13 mouse cellular contexts compared by ENCODE assay signal in genomic region chr3:37728112-37729100, GRCm38 (mm10). TPM values are rescaled to one million over a fixed set of nuclear protein-coding genes. Genes with fewer than 3 reads are reported as not detected.
DNase-seq lines count a peak whose midpoint lies in the region; ATAC-seq lines count a peak whose summit lies in the region.
"Had no signal": no experiment of that assay in that cellular context is flagged by ENCODE, and none has a peak within 500 bp of the region (broad histone marks: within the 10 kb centered on the region; RNA-seq: fewer than 3 reads in every experiment).

No protein-coding gene starts in this region.

- H3K9ac ChIP-seq in embryonic facial prominence, embryonic 15.5 days = no peak overlapping the region
- H3K9ac ChIP-seq: midbrain, embryonic 12.5 days had no signal

- no peaks in the 10 kb centered on the region for H3K9me3 ChIP-seq in embryonic facial prominence, embryonic 15.5 days (replicated peaks)
- H3K9me3 ChIP-seq: midbrain, embryonic 12.5 days had no signal

- no peaks in the 10 kb centered on the region for H3K36me3 ChIP-seq in embryonic facial prominence, embryonic 15.5 days
- H3K36me3 ChIP-seq: midbrain, embryonic 12.5 days had no signal

- H3K4me3 ChIP-seq in embryonic facial prominence, embryonic 15.5 days (replicated peaks) = no peak overlapping the region
- H3K4me3 ChIP-seq: midbrain, embryonic 12.5 days had no signal

- H3K4me1 ChIP-seq in embryonic facial prominence, embryonic 15.5 days = peaks cover 34% of the 10 kb centered on the region

- DNase-seq in heart, adult 18-20 months = peak; percentile 62 to 66
- DNase-seq in heart, postnatal 25 days (ENCODE audit: low spot score) = no peak
- DNase-seq in 3T3-L1 (ENCODE audit: low read depth, low spot score) = peak; percentile 32
- peak; percentile 29 for DNase-seq in kidney, postnatal 10 days
- DNase-seq in thymus, adult 18-20 months = no peak
- no peak for DNase-seq in left cerebral cortex, adult 9 months (ENCODE audit: low spot score in 2 of 2)
- DNase-seq in adrenal gland, postnatal 25 days = no peak
- DNase-seq: cerebellum, adult 8-10 months had no signal

- intact Hi-C loops in heart, postnatal 25 days (cut with DNase I) = loop anchor here (5.0 kb wide), 1 partner anchor 86 kb away; no protein-coding TSS in a partner anchor

- H3K27ac ChIP-seq in embryonic facial prominence, embryonic 15.5 days (replicated peaks) = 0 out of 2 replicates have a peak overlapping the region, but pooled peaks have one; percentile 53

- no peak for ATAC-seq in embryonic facial prominence, embryonic 15.5 days (ENCODE audit: insufficient number of reproducible peaks, low FRiP score, low TSS enrichment, low read depth)
- ATAC-seq: activated CD4-positive, CD25-positive, alpha-beta regulatory T cell, adult 4 months; CD4-positive, CD25-positive, alpha-beta regulatory T cell, adult 4 months; inflammation-experienced regulatory T-cells, adult 6 months had no signal

- H3K4me2 ChIP-seq in embryonic facial prominence, embryonic 15.5 days (replicated peaks) = no peak overlapping the region
- H3K4me2 ChIP-seq: midbrain, embryonic 12.5 days had no signal

- 61% methylated on average over 9 of the region's 9 CpGs for WGBS in embryonic facial prominence, embryonic 15.5 days

- H3K27me3 ChIP-seq in embryonic facial prominence, embryonic 15.5 days = no peaks in the 10 kb centered on the region

RNA-seq across cellular contexts. Expression of gene Gm5148, which starts 4.1 kb away (rescaled TPM):
- total RNA-seq in heart, adult 18-20 months (2021) = not detected
- not detected for total RNA-seq in heart, postnatal 25 days (2021)
- 5.4 and 6.8 TPM in 2 replicates for polyA plus RNA-seq in embryonic facial prominence, embryonic 15.5 days (2015; fragmentation: Nextera tagmentation; extraction: Ambion mirVana)
- 0.46 TPM in 1 of 2 replicates, not detected in the other for total RNA-seq in adrenal gland, postnatal 25 days (2021)

Comparison
In these comparisons a context has a peak if more than half of its experiments do, and no peak if none do; other contexts are left out.
1. DNase-seq: peak in heart, adult 18-20 months (2 of 2), 3T3-L1 (single experiment) and kidney, postnatal 10 days (single experiment); none in heart, postnatal 25 days (single experiment), thymus, adult 18-20 months (0 of 2), left cerebral cortex, adult 9 months (0 of 2) and adrenal gland, postnatal 25 days (single experiment).